Mouse (Mus musculus) large intestine, adult 2 months (tissue): ENCODE results near the gene Arpp19. TPM values are rescaled to one million over a fixed set of nuclear protein-coding genes. Genes with fewer than 3 reads are reported as not detected.

Experiments
- DNase-seq: peaks from one replicate; pipeline ENCODE4 v3.0.0-alpha.2; 2012; ENCODE audit warnings: low read depth, low spot score
- WGBS: fragments of 180-500 bp; shearing (Covaris S2); methylation state at CpG from one replicate; pipeline ENCODE4 v1.1.7; 2018; 5-methylcytosine and 5-hydroxymethylcytosine counted together
- polyA plus RNA-seq: library from polyadenylated mRNA; depleted of rRNA; stranded (reverse); fragments of >200 nt; gene quantifications from 2 replicates; pipeline ENCODE4 v1.2.3, GENCODE M21; 2012

Gene Arpp19
- polyA plus RNA-seq, 1 experiment, result 9.7 TPM

- 9% methylated on average over 1 of the region's 1 CpGs for WGBS
- peak; percentile 52 for DNase-seq
These were observed 2.7 kb upstream of the Arpp19 start for GRCm38 (mm10) chr9:75034691-75035090.

DNA sequence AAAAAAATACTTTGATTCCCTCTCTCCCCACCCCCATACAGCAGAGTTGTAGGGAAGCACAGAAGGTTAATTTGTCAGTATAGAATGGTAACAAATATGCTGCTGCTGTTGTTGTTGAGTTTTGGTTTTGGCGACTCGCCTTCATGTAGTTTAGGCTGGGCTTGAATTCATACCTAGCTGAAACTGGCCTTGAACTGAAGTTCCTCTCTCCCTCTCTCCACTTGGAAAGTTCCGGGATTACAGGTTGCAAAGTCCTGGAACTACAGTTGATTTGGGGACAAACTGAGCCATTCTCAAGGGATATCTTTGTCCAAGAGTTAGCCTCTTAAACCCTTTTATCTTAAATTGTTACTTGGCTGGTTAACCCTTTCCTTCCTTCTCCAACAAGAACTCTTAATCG is 1.5 kb upstream of the Arpp19 start:
- no peak for DNase-seq
- WGBS, result 73% methylated on average over 4 of the region's 4 CpGs

GRCm38 (mm10) chr9:75038357-75038688 is 909 bp downstream of the Arpp19 start:
- 1% methylated on average over 10 of the region's 10 CpGs for WGBS
- DNase-seq, result no peak

GRCm38 (mm10) chr9:75040566-75040965 is 3.2 kb downstream of the Arpp19 start:
- WGBS, result 51% methylated on average over 2 of the region's 2 CpGs
- DNase-seq, result no peak

- WGBS, result 57% methylated on average over 2 of the region's 2 CpGs
- no peak for DNase-seq
These were observed 4.6 kb downstream of the Arpp19 start for GRCm38 (mm10) chr9:75041840-75042525.

DNA sequence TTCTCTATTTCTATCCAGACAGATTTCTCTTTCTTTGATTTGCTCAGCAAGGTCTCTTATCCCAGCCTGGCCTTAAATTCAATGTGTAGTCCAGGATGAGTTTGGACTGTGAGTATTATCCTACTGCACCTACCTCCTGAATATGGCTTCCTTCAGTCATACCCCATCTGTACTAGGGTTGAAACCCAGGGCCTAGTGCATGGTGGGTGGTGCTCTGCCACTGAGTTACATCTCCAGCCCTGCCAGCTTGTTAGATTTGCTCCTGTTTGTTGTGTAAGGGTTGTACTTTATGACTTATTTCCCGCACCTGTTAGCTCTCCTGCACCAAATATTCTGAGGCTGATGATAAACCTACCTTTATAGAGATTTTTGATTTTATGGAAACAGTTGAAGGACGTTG is 5.8 kb downstream of the Arpp19 start:
- WGBS, result 39% methylated on average over 2 of the region's 2 CpGs

DNA sequence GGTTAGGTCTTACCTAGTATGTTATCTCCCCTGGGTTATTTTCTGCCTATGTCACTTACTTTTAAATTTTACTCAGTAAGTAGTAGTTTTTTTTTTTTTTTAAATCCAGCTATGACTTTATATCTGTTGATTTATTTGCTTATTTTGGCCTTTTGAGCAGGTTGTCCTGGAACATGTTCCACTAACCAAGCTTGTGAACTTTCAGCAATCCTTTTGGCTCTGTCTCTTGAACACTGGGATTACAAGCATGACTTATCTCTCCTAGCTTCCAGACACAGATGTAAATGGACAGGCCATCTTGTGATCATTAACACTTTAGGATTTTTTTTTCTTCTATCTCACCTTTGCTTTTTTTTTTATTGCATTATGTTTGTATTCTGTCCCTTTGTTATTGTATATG is 9.7 kb downstream of the Arpp19 start:
- no peak for DNase-seq

More for the DNA sequence above, 5.8 kb downstream of the Arpp19 start:
- DNase-seq, result no peak

GRCm38 (mm10) chr9:75049100-75049499 is 11.7 kb downstream of the Arpp19 start:
- no peak for DNase-seq
- 29% methylated on average over 3 of the region's 3 CpGs for WGBS

DNA sequence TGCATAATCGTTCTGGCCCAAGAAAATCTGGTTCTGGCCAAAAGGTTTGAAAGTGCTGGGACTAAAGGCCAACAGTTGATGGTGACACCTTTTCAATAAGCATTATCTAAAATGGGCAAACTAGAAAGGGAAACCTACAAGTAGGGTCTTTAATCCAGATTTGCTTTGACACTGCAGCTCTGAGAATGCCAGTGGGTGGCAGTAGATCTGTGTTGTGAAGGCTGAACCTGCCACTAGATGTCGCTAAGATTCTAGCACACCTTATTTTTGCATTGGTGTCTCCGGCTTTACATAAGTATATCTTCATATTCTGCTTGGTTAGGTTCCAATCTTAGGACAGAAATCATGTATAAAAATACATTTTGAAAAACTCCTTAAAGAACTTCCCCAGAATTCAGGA is 12.6 kb downstream of the Arpp19 start:
- no peak for DNase-seq

DNA sequence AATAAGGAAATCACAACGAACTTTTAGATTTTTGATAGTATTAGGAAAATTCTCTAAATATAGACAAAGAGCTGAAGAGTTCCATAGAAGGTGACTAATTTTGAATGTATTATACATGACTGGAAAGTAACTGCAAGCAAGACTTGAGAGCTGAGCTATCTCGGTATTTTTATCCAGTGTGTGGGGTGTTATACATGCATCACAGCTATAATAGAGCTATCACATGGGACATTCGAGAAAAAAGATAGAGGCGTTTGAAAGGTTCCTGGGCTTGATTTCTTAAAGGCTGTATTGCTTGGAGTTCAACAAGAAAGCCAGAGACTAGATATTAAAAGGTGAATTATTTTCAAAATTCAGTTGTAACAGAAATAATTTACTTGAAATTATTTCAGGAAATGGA is 14.4 kb downstream of the Arpp19 start:
- DNase-seq, result no peak
- WGBS, result 76% methylated on average over 4 of the region's 4 CpGs

More for the DNA sequence above, 12.6 kb downstream of the Arpp19 start:
- 14% methylated on average over 3 of the region's 3 CpGs for WGBS

DNA sequence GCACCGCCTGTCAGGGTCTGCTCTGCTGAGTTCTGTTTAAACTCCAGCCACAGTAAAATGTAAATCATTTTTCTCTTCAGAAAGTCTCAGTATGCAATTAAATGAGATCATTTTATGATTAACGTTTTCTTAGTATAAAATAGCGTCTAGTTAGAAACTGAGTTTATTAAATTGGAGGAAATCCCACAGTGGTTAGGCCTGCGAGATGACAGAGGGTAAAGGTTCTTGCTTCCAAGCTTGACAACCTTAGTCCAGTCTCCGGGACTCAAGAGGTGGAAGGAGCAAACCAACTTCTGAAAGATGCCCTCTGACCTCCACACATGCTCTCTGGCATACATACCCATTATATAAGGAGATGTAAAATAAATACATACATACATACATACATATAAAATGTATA is 17.6 kb downstream of the Arpp19 start:
- no peak for DNase-seq
- WGBS, result 71% methylated on average over 5 of the region's 5 CpGs

DNA sequence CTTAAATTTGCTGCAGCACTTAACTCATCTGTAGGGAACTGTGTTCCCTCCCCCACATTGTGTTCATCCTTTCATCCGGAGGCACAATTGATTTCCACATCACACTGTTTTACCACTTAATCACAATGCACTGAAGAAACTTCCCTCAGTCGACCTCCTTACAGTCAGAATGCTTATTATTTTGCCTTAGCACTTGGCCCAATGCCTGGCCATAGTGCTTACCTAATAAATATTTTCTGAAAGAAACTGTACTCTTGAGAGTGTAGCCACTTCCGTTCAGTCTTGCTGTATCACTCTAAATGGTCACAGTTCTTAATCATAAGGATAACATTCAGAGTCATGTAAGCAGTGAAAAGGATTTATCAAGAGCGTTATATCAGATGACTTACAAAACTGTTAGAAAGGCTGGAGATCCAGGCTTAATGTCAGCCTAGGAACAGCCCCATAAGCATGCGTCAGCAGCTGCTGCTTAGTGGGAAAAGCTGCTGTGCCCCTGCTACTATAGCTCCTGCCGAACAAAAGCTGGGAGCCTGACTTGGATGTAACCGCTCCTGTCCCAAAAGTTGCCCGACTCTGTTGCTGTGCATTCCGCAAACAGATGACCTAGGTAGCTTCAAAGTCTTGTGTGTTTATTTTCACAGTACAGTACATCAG is 27.4 kb downstream of the Arpp19 start:
- 66% methylated on average over 9 of the region's 9 CpGs for WGBS

DNA sequence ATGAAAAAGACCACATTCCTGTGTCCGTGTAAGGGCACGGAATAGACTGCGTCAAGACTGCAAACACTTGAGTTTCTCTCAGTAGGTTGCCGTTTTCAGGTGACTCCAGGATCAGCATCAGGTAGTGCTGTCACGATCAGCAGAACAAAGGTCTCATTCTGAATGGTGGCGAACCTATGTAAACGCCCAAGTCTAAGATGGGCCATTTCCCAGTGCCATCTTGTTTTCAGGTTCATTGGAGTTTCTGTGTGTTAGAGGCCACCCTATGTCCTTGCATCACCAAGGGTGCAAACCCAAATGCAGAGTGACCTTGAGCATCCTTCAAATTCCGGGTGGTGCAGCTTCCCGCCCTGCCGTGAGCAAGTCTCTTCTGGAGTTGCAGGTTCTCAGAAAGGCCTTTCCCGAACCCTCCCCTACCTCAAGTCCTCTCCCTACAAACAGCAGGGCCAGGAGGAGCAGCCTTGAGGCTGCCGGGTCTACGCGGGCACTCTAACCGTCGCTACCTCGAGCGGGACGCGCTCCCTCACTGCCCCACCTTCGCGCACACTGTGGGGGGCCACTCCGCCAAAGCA is 33.1 kb downstream of the Arpp19 start, which contains the start of gene Myo5a:
Gene Myo5a, plus strand, starts transcription at position 559 of the 572 bp plus-strand sequence.
- no peak for DNase-seq
- WGBS, result 24% methylated on average over 23 of the region's 23 CpGs

More for the DNA sequence above, 27.4 kb downstream of the Arpp19 start:
- DNase-seq, result no peak

DNA sequence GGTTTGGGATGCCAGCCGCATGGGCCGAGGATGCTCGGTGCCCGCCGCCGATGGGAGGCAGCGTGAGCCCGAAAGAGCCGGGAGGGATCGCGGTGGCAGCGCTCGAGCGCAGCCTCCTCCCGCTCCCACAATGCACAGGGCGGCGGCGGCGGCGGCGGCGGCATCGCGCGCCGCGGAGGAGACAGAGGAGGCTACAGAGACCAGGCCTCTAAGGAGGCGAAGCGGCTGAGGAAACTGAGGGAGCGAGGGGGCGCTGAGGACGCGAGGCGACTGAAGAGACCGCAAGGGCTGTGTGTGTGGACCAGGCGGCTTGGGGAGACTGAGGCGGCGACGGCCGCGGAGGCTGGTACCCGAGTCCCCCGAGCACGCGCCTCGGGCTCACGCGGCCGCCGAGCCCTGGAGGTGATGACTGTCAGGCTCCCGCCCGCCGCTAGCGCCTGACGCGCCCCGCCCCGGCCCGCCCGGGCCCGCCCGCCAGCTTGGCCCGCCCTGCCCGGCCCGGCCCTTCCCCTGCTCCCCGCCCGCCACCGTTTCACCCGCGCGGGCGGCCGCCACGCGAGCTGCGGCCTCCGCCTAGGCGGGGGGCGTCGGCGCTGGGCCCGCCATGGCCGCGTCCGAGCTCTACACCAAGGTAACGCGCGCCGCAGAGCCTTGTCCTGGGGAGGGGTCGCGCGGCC is 33.8 kb downstream of the Arpp19 start:
- DNase-seq, result no peak
- WGBS, result under 1% methylated on average over 54 of the region's 92 CpGs

- WGBS, result 2% methylated on average over 29 of the region's 29 CpGs
- no peak for DNase-seq
These were observed 34.3 kb downstream of the Arpp19 start for GRCm38 (mm10) chr9:75071706-75072192.

DNA sequence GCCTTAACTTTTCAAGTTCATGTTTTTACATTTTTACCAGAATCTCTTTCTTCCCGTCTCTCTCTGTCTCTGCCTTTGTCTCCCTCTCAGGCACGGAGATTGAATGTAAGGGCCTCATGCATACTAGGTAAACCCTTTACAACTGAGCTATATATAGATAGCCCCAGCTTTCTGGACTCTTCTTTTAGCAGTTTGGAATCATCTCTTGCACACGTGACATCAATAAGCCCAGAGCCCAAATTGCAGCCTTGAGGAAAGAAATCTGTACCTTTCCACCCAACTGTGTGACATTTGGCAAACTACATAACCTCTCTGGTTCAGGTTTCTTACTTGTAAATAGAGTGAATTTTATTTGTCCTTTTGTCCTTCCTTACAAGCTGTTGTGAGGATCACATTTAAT is 34.9 kb downstream of the Arpp19 start:
- DNase-seq, result no peak
- WGBS, result 71% methylated on average over 3 of the region's 3 CpGs

- no peak for DNase-seq
These were observed 39.8 kb downstream of the Arpp19 start for GRCm38 (mm10) chr9:75077191-75077590.

DNA sequence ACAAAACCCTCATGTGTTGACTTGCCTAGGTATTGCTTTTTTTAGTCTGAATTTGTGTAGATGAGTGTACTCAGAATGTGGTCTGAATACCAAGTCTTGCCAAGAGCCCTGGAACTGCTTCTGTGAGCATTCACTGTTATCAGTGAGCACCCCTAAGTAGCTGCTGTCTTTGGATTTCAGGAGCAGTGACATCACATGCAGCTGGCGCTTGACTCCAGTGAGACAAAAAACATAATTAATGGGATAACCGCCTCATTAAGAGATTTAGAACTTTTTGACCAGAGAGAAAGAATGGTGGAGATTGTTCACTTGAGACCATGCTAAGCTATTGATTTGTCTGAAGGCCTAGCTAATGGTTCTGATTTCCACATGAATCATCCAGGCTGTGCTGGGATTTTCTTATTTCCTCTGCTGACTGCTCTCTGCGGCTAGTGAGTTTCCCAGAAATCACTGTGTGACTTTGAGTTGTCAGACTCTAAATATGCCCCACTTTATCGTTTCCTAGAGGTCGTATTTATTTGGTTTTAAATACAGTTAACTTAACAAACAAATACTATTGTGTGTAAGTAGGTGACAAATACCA is 47.9 kb downstream of the Arpp19 start:
- 61% methylated on average over 5 of the region's 5 CpGs for WGBS
- DNase-seq, result no peak

GRCm38 (mm10) chr9:75087823-75088222 is 50.4 kb downstream of the Arpp19 start:
- DNase-seq, result no peak
- 43% methylated on average over 2 of the region's 2 CpGs for WGBS

- 69% methylated on average over 3 of the region's 3 CpGs for WGBS
- DNase-seq, result no peak
These were observed 51.9 kb downstream of the Arpp19 start for GRCm38 (mm10) chr9:75089285-75089684.
